Mouse (Mus musculus) T-helper 17 cell (primary cell): ENCODE measurements around the gene Nos1ap.

Source experiments
- in situ Hi-C, 2 experiments: fragments of 300-600 bp; cut with MboI, MseI; formaldehyde crosslinking; loops; 1 replicate in 1 of 2; 2 replicates in 1 of 2; pipeline ENCODE4 v1.15.1; 2025; ENCODE audit warnings: high pct_unique_total_duplicates in 2 of 2

Gene Nos1ap

DNA sequence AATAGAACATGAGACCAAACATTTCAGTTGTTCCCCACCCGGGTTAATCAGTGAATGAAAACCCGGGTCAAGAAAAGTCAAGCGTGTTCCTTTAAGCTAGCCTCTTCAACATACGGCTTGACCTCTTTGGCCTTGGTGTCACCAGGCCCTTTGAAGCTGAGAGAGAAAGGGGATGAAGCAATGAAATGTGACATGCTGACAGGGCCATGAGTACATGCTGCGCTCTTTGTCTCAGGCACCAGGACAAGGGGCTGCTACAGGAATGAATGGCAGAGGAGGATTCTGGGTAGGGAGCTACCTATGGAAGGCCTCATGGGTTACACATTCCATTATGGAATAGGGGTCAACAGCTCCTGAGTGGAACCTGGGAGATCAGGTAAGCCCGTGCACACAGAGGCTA is 286.6 kb downstream of the Nos1ap start:
- in situ Hi-C loops = no loop called here

DNA sequence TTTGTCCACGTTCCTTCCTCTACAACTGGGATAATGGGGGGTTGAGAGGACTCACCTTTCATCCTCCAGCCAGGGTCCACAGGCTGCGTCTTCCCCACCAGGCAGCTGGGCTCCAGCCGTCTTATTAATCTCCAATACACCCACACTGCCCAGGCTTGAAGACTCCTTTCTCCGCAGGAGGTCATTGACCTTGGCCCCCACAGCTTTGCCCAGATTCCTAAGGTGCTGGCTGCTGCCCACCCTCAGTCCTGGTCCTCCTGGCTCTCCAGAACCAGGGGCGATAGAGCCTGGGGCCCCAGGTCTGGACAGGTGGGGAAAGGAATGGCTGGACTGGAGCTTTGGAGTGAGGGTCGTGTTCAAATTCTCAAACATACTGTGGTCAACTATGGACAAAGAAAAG is 287.2 kb downstream of the Nos1ap start:
- in situ Hi-C loops = no loop called here

DNA sequence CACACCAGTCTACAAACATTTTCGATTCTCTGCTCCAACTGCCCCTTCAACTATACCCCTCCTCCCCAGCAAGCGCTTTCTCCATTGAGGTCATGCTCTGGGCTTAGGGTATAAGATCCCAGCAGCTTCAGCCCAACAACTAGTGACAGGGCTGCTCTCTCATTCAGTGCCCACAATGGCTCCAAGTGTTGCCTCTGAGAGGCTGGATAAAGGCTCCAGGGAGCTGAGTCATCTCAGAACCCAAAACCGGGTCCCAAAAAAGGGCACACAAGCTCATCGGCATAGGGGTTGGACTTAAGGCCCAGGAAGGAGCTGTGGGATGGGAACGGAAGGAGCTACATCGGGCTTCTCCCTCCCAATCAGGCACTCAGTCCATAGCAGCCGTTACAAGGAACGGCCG is 288.0 kb downstream of the Nos1ap start:
- in situ Hi-C loops = no loop called here

DNA sequence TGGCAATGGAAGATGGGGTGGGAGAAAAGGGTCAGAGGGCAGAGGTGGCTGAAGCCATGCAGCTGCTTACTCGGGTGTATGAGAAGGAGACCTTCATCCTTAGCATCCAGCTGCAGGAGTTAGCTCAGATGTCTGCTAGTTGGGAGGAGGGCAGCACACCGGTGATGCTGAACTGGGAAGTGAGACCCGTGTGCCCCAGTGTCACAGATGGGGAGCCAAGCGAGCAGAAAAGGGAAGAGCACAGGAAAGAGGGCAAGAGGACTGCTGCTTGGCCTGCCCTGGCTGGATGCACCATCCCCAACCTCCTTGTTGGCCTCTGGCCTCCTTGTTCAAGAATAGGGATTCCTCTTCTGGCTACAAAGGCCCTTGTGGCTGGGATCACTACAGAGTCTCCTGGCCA is 290.2 kb downstream of the Nos1ap start:
- in situ Hi-C loops = no loop called here

DNA sequence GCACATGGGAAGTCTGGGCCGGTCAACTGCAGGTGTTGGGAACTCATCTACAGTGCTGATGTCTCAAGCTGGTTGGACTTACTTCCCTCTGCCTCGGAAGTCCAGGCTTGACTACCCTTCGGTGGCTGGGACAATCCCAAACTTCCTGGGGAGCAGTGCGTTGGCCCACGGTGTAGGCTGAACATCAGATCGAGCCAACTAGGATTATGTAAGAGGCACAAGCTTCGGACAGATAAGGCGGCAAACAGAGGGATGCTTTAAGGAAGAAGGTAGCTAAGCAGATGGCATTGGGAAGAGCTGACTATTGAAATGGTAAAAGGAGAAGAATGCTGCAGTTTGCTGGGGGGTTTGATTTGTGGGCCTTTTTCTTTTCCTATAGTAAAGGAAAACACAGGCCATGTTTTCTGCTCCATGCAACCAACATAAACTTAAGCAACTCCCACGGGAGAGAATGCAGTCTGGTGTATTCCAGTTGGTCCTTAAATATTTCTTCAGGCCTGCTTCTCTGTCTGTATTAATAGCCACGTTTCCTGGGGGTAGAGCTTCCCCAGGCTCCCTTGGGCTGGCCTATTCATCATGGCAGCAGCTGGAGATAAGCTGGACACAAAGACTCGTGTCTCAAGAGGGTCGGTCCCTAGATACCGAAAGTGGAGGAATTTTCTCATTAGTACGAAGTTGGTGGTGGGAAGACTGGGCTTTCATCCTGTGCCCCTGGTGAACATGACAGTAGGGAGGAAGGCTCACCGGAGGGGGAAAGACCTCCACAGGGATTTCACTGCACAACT is 294.7 kb downstream of the Nos1ap start:
- in situ Hi-C loops = no loop called here

DNA sequence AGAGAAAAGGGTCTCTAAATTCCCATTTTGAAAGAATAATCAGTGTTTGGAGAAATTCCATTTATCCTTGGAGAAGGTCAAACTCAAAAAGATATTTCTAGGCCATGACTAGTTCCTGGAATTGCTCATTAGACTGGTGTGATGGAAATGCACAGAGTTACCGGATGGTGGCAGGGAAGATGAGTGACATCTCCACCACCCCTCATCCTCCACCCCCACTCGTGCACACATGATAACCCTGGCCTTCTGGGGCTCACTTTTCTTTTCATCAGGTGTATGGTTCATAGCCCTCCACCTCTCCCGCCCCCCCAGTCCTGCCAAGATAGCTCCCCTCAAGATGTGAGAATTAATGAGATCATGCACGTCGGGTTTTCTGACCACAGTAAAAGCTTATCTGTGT is 296.4 kb downstream of the Nos1ap start:
- in situ Hi-C loops = no loop called here

DNA sequence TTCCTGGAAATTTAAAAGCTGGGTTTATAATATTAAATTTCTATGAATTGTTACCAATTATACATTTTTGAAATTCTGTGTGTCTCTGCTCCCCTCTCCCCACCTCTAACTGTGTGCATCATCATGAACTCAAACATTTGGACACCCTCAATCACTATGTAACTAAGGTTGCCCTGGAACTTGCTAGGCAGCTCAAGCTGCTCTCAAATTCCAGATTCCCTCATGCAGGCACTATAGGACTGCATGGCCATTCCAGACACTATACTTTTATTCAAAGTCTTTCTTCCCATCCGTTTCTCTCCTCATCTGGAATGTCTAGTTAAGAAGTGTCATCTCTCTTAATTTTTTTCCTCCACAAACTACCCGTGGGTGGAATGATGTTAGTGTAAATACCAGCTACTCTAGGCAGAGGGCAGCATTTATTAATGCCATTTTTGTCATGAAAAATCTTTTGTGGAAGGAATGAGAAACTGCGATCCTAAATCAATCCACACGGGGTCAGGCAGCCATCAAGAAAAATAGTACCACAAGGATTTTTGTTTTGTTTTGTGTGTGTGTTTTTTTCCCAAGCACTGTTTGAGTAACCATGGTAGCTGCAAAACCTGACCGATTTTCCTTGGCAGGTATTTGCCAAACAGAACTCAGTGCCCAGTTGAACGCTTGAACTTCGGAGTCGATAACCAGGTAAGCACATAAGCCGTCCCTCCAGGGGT is 297.3 kb downstream of the Nos1ap start:
- in situ Hi-C loops = no loop called here

DNA sequence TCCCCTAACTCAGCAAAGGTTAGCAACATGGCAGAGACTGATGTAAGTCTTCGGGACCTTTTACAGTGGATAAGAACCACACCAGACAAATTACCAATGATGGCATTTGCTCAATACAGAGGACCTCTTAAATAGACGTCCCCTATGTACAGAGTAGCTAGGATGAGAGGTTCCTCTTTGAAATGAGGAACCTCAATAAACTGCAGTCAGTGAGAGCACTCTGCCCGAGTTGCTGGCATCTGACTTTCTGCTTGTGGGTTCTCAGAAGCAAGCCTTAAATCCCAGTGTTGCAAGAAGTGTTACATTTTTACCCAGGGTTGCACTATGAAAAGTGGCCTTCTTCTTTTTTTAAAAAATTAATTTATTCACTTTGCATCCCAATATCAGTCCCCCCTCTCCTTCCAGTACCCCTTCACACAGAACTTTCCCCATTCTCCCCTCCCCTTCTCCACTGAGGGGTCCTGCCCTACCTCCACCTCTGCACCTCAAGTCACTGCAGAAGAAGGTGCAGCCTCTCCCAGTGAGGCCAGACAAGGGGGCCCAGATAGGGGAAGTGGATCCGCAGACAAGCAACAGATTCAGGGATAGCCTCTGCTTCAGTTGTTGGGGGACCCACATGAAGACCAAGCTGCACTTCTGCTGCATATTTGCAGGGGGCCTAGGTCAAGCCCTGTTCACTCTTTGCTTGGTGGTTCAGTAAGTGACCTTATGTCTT is 307.1 kb downstream of the Nos1ap start:
- in situ Hi-C loops = no loop called here

DNA sequence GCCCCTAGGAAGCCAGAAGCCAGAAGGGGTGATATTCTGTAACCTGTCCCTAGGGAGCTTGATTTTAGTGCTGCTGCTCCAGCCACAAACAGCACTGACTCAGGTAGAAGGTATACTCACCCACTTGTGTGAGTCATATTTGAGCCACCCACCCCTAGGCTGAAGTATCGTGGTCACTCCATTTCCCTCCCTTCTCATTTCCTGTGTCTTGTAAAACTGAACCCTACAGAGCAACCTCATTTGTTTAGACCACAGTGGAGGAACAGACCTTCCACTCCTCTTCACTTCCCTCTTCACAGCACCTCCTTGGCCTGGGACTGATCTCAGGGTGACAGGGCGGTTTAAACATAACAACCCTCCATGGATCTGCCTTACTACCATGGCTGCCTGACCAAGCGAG is 312.6 kb downstream of the Nos1ap start, which contains the start of gene Sh2d1b1:
Sh2d1b1 (plus strand) TSS at position 305 of the 400 bp plus-strand sequence.
- in situ Hi-C loops = loop anchor here in 1 of 2 experiments (5.0 kb wide), 1 partner anchor 45 kb away; the partner anchor contains the start of gene Sh2d1b2

DNA sequence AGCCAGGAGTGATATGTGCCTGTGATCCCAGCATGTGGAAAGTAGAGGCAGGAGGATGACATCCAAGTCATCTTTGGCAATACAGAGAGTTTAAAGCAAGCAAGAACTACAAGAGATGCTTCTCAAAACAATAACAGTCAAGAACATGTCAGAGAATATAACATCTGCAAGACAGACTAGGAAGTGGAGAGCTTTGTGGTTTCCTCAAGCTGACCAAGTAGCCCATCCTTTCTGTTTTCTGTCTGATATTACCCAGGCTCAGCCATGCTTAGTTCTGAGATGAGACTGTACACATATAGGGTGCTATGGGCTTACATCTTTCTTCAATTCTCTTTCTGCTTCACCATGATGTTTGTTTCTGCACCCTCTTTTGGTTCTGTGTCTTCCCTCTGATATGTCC is 316.4 kb downstream of the Nos1ap start:
- in situ Hi-C loops = no loop called here

DNA sequence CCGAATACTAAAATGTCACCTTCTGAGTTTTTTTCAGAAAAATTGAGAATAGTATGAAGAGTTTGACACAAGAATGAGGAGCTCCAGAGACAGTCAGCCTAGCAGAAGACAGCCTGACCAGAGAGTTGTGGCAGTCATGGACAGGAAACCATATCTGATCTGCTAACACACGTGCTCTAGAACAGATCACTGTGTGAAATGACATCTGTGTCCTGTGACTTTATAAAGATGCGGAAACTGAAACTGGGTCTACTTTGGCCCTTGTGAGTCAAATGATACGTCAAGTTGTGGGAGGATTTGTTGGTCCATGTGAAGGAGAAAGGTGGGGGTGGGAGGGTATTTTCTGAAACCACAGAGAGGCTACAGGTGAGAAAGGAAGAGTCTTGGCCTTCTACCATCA is 319.0 kb downstream of the Nos1ap start:
- in situ Hi-C loops = no loop called here

DNA sequence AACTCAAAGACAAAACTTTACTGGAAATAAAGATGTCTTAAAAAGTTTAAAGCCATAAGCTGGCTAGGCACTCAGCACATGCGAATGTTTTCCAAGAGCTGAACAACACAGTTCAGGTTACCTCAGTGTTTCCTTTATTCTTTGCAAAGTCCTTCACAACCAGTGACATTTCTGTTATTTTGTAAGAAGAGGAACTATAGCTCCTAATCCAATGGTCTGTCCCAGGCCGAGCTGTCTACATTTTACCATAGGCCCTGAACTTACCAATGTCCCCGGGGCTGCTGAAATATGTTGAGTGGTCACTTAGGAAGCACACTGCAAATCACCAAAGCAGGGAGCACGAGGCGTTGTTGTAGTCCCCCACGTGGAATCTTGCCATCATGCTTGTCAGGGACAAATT is 319.4 kb downstream of the Nos1ap start:
- in situ Hi-C loops = no loop called here

DNA sequence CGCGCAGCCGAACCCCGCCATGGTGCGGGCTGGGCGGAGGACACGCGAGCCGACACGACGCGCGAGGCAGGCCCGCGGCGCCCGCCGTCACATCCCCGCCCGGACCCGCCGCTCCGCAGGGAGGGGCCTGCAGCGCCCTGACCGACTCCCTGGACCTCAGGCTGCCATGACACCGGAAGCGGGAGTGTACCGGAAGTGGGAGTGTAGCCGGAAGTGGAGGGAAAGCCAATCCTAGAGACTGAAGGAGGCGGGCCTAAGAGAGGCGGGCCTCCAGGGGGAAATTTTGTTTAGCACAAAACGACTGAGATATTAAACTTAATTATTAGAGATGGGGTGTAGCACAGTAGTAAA is 334.1 kb downstream of the Nos1ap start:
- in situ Hi-C loops = no loop called here

DNA sequence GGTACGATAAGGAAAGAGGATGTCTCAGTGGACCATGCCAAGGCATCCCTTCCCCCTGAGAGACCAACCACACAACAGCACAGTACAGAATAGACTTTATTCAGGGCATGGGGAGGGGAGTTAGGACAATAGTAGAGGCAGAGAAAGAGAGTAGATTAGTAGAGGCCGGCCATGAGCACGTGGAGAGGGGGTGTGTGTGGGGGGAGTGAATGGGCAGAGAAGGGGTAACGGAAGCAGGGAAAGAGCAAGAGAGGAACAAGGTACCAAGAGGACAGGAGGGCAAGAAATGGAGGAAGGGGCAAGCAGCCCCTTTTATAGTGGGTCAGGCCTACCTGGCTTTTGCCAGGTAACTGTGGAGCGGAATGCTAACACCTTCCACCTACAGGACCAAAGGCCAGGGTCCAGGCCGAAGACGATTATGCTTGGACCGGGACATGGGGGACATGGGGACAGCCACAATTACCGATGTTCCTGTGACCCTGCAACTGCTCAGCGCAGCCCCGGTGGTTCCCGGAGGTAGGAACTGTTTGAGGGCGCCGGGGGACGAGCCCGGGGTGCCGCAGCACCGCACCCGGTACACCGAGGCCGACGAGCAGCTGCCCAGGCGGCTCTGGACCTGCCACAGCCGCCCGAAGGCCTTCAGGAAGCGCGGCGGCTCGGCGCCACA is 334.6 kb downstream of the Nos1ap start:
- in situ Hi-C loops = no loop called here
